Mouse (Mus musculus) lung, postnatal 0 days (tissue): ENCODE measurements at regions not wholly inside any gene's neighbourhood (a gene's known extent, or its start where the extent isn't known, plus 50 kb on each side); places are given as distances from the start of the nearest gene placed in this dataset.

Source experiments
- CTCF ChIP-seq: IDR thresholded peaks from 2 replicates; pipeline ENCODE4 v1.5.1; 2016; ENCODE audit warnings: antibody characterized with exemption, mild to moderate bottlenecking
- EP300 ChIP-seq: IDR thresholded peaks from 2 replicates; pipeline ENCODE4 v1.6.1; 2016; ENCODE audit warnings: antibody characterized with exemption, mild to moderate bottlenecking, control low read depth

- TF ChIP-seq EP300: no peak
- TF ChIP-seq CTCF: no peak
These were observed 153.3 kb upstream of the Cadm1 start for GRCm38 (mm10) chr9:47376645-47377044.
